In genomic region chr1:191350355-191350754, GRCm38 (mm10) we compare ENCODE assay signal across 25 mouse cellular contexts. TPM values are rescaled to one million over a fixed set of nuclear protein-coding genes. Genes with fewer than 3 reads are reported as not detected.
DNase-seq lines count a peak whose midpoint lies in the region; ATAC-seq and TF ChIP-seq lines count a peak whose summit lies in the region.
"Had no signal": no experiment of that assay in that cellular context is flagged by ENCODE, and none has a peak within 500 bp of the region (broad histone marks: within the 10 kb centered on the region; RNA-seq: fewer than 3 reads in every experiment).

No protein-coding gene starts in this region.

- H3K36me3 ChIP-seq in forebrain, embryonic 11.5 days (ENCODE audit: control insufficient read depth, insufficient read depth, low read length): no peaks in the 10 kb centered on the region; the same call in 1 of the 2 replicates
- H3K36me3 ChIP-seq in forebrain, embryonic 15.5 days: peaks cover 66% of the 10 kb centered on the region
- peaks cover 92% of the 10 kb centered on the region for H3K36me3 ChIP-seq in heart, embryonic 13.5 days
- peaks cover 73% of the 10 kb centered on the region for H3K36me3 ChIP-seq in heart, embryonic 12.5 days
- peaks cover 65% of the 10 kb centered on the region for H3K36me3 ChIP-seq in lung, embryonic 14.5 days (ENCODE audit: insufficient read depth)
- H3K36me3 ChIP-seq in macrophage (ENCODE audit: inconsistent target): peaks cover 63% of the 10 kb centered on the region
- H3K36me3 ChIP-seq in stomach, postnatal 0 days (ENCODE audit: control insufficient read depth, insufficient read depth, low read length): peaks cover 11% of the 10 kb centered on the region; the same call in 1 of the 2 replicates

- 91% methylated on average over 5 of the region's 5 CpGs for WGBS in forebrain, embryonic 11.5 days
- 93% methylated on average over 5 of the region's 5 CpGs for WGBS in forebrain, embryonic 15.5 days
- 89% methylated on average over 5 of the region's 5 CpGs for WGBS in heart, embryonic 13.5 days
- 93% methylated on average over 5 of the region's 5 CpGs for WGBS in heart, embryonic 12.5 days
- WGBS in lung, embryonic 14.5 days: 92% methylated on average over 5 of the region's 5 CpGs
- WGBS in macrophage (ENCODE audit: missing documents): 94% methylated on average over 5 of the region's 5 CpGs
- WGBS in stomach, postnatal 0 days: 95% methylated on average over 5 of the region's 5 CpGs

- ATAC-seq in forebrain, embryonic 11.5 days (replicated peaks; ENCODE audit: low FRiP score): no peak
- no peak for ATAC-seq in forebrain, embryonic 15.5 days (replicated peaks)
- no peak for ATAC-seq in heart, embryonic 13.5 days (ENCODE audit: extremely low read depth, insufficient number of reproducible peaks, low FRiP score, low TSS enrichment)
- ATAC-seq in heart, embryonic 12.5 days (ENCODE audit: insufficient number of reproducible peaks, low FRiP score): no peak
- no peak for ATAC-seq in lung, embryonic 14.5 days (ENCODE audit: insufficient read depth)
- no peak for ATAC-seq in stomach, postnatal 0 days (ENCODE audit: low FRiP score, low TSS enrichment)
- ATAC-seq: activated CD4-positive, CD25-positive, alpha-beta regulatory T cell, adult 4 months; CD4-positive, CD25-positive, alpha-beta regulatory T cell, adult 4 months; forebrain, embryonic 14.5 days; Patski had no signal

- H3K4me3 ChIP-seq in forebrain, embryonic 11.5 days (ENCODE audit: low read depth, low read length): no peak overlapping the region
- no peak overlapping the region for H3K4me3 ChIP-seq in forebrain, embryonic 15.5 days
- H3K4me3 ChIP-seq in heart, embryonic 13.5 days: no peak overlapping the region
- no peak overlapping the region for H3K4me3 ChIP-seq in heart, embryonic 12.5 days
- no peak overlapping the region for H3K4me3 ChIP-seq in lung, embryonic 14.5 days (ENCODE audit: low read depth, low read length)
- no peak overlapping the region for H3K4me3 ChIP-seq in macrophage (ENCODE audit: inconsistent target)
- no peak overlapping the region for H3K4me3 ChIP-seq in stomach, postnatal 0 days (ENCODE audit: low read depth, low read length)
- H3K4me3 ChIP-seq: embryonic facial prominence, embryonic 10.5 days; embryonic facial prominence, embryonic 12.5 days; forebrain, embryonic 12.5 days had no signal

- H3K27ac ChIP-seq in forebrain, embryonic 11.5 days (ENCODE audit: low read depth, low read length): no peak overlapping the region
- H3K27ac ChIP-seq in forebrain, embryonic 15.5 days (replicated peaks): no peak overlapping the region
- H3K27ac ChIP-seq in heart, embryonic 13.5 days (replicated peaks): no peak overlapping the region
- no peak overlapping the region for H3K27ac ChIP-seq in heart, embryonic 12.5 days (ENCODE audit: poor library complexity, severe bottlenecking)
- peak overlapping the region; percentile 65; the same call in 1 of the 2 replicates for H3K27ac ChIP-seq in lung, embryonic 14.5 days (ENCODE audit: low read depth)
- peak overlapping the region; percentile 24; the same call in 1 of the 2 replicates for H3K27ac ChIP-seq in macrophage
- H3K27ac ChIP-seq in stomach, postnatal 0 days (replicated peaks): no peak overlapping the region
- H3K27ac ChIP-seq: embryonic facial prominence, embryonic 10.5 days; embryonic facial prominence, embryonic 12.5 days; forebrain, embryonic 12.5 days had no signal

- no peak for TF ChIP-seq CTCF in lung, embryonic 14.5 days (IDR thresholded peaks at IDR 0.05; ENCODE audit: low read depth)
- no peak for TF ChIP-seq CTCF in stomach, postnatal 0 days (IDR thresholded peaks at IDR 0.05; ENCODE audit: low read depth)

- H3K4me2 ChIP-seq in forebrain, embryonic 11.5 days (ENCODE audit: low read depth, low read length, severe bottlenecking): no peak overlapping the region
- H3K4me2 ChIP-seq in forebrain, embryonic 15.5 days (replicated peaks): no peak overlapping the region
- H3K4me2 ChIP-seq in heart, embryonic 13.5 days: no peak overlapping the region
- H3K4me2 ChIP-seq in heart, embryonic 12.5 days: no peak overlapping the region
- H3K4me2 ChIP-seq in lung, embryonic 14.5 days: no peak overlapping the region
- no peak overlapping the region for H3K4me2 ChIP-seq in stomach, postnatal 0 days (replicated peaks; ENCODE audit: low read depth)
- H3K4me2 ChIP-seq: embryonic facial prominence, embryonic 12.5 days; forebrain, embryonic 12.5 days had no signal

- TF ChIP-seq EP300 in stomach, postnatal 0 days (optimal IDR thresholded peaks at IDR 0.05): no peak

- peak; percentile 42 for DNase-seq in forebrain, embryonic 11.5 days (ENCODE audit: low spot score)
- no peak for DNase-seq in lung, embryonic 14.5 days
- DNase-seq in lung, postnatal 4 days: no peak
- no peak for DNase-seq in stomach, postnatal 0 days (ENCODE audit: low spot score)
- DNase-seq: adrenal gland, adult 8-10 months; adrenal gland, postnatal 14 days; adrenal gland, postnatal 36 days; B cell, adult 2 months; cerebellum, adult 11-12 months; cerebellum, adult 2 months; cerebellum, adult 9-10 months; cerebellum, postnatal 10 days; cerebellum, postnatal 25 days had no signal

- no peak overlapping the region for H3K9ac ChIP-seq in forebrain, embryonic 11.5 days (ENCODE audit: low read length)
- no peak overlapping the region for H3K9ac ChIP-seq in forebrain, embryonic 15.5 days (replicated peaks)
- H3K9ac ChIP-seq in heart, embryonic 13.5 days: 0 out of 2 replicates have a peak overlapping the region, but pooled peaks have one; percentile 33
- H3K9ac ChIP-seq in heart, embryonic 12.5 days: no peak overlapping the region
- H3K9ac ChIP-seq in lung, embryonic 14.5 days: no peak overlapping the region
- H3K9ac ChIP-seq in stomach, postnatal 0 days (ENCODE audit: low read length): no peak overlapping the region
- H3K9ac ChIP-seq: embryonic facial prominence, embryonic 12.5 days; forebrain, embryonic 12.5 days had no signal

- no peaks in the 10 kb centered on the region for H3K27me3 ChIP-seq in forebrain, embryonic 11.5 days (ENCODE audit: control insufficient read depth, insufficient read depth, low read length)
- H3K27me3 ChIP-seq in forebrain, embryonic 15.5 days: no peaks in the 10 kb centered on the region
- H3K27me3 ChIP-seq in heart, embryonic 13.5 days (replicated peaks): no peaks in the 10 kb centered on the region
- no peaks in the 10 kb centered on the region for H3K27me3 ChIP-seq in heart, embryonic 12.5 days (replicated peaks)
- no peaks in the 10 kb centered on the region for H3K27me3 ChIP-seq in lung, embryonic 14.5 days (ENCODE audit: insufficient read depth, low read length)
- no peaks in the 10 kb centered on the region for H3K27me3 ChIP-seq in stomach, postnatal 0 days (ENCODE audit: control insufficient read depth, insufficient read depth, low read length)
- H3K27me3 ChIP-seq: CH12.LX; embryonic facial prominence, embryonic 12.5 days; forebrain, embryonic 12.5 days; Patski had no signal

- H3K9me3 ChIP-seq in forebrain, embryonic 11.5 days (ENCODE audit: control insufficient read depth, low read length): no peaks in the 10 kb centered on the region
- no peaks in the 10 kb centered on the region for H3K9me3 ChIP-seq in forebrain, embryonic 15.5 days
- H3K9me3 ChIP-seq in heart, embryonic 13.5 days: no peaks in the 10 kb centered on the region
- no peaks in the 10 kb centered on the region for H3K9me3 ChIP-seq in heart, embryonic 12.5 days (replicated peaks)
- no peaks in the 10 kb centered on the region for H3K9me3 ChIP-seq in lung, embryonic 14.5 days (ENCODE audit: low read depth, low read length)
- no peaks in the 10 kb centered on the region for H3K9me3 ChIP-seq in stomach, postnatal 0 days (ENCODE audit: control insufficient read depth, low read length)
- H3K9me3 ChIP-seq: embryonic facial prominence, embryonic 10.5 days; embryonic facial prominence, embryonic 12.5 days; forebrain, embryonic 12.5 days had no signal

- peaks cover 19% of the 10 kb centered on the region; the same call in 1 of the 2 replicates for H3K79me2 ChIP-seq in macrophage (ENCODE audit: inconsistent target)

- H3K4me1 ChIP-seq in forebrain, embryonic 11.5 days (replicated peaks; ENCODE audit: control insufficient read depth, insufficient read depth, low read length): no peaks in the 10 kb centered on the region
- 0 out of 2 replicates have a peak, but pooled peaks cover 2% of the 10 kb centered on the region for H3K4me1 ChIP-seq in forebrain, embryonic 15.5 days
- H3K4me1 ChIP-seq in heart, embryonic 13.5 days: peaks cover 39% of the 10 kb centered on the region
- H3K4me1 ChIP-seq in heart, embryonic 12.5 days (replicated peaks): peaks cover 27% of the 10 kb centered on the region
- no peaks in the 10 kb centered on the region for H3K4me1 ChIP-seq in lung, embryonic 14.5 days (ENCODE audit: insufficient read depth)
- no peaks in the 10 kb centered on the region for H3K4me1 ChIP-seq in stomach, postnatal 0 days (replicated peaks; ENCODE audit: control insufficient read depth, insufficient read depth)
- H3K4me1 ChIP-seq: forebrain, embryonic 12.5 days had no signal

RNA-seq across cellular contexts. Expression of gene Tmem206, which starts 24.6 kb away (rescaled TPM):
- polyA plus RNA-seq in forebrain, embryonic 11.5 days (2014; fragmentation: Nextera tagmentation; extraction: Ambion mirVana): 34.2 and 35.5 TPM in 2 replicates
- 53.1 and 54.0 TPM in 2 replicates for polyA plus RNA-seq in forebrain, embryonic 15.5 days (2015; fragmentation: Nextera tagmentation; extraction: Ambion mirVana)
- polyA plus RNA-seq in heart, embryonic 13.5 days (2015; fragmentation: Nextera tagmentation; extraction: Ambion mirVana): 16.2 and 17.6 TPM in 2 replicates
- polyA plus RNA-seq in heart, embryonic 12.5 days (2016; fragmentation: Nextera tagmentation; extraction: Ambion mirVana): 16.6 and 18.1 TPM in 2 replicates
- 22.7 TPM in 2 replicates for polyA plus RNA-seq in lung, embryonic 14.5 days (2014; fragmentation: Nextera tagmentation; extraction: Ambion mirVana)
- total RNA-seq in macrophage (2018; cell fraction: chromatin; rRNA removed): 10 to 100 TPM in 23 of 26 experiments, 1 to 10 TPM in 3; 5.9 to 95.6 (median 32.8) TPM
- 10 to 100 TPM; 37.3 to 87.6 (median 63.9) TPM for total RNA-seq in macrophage (2018; cell fraction: cytosol; rRNA removed)
- total RNA-seq in macrophage (2018; cell fraction: nucleus; rRNA removed): 100 to 1,000 TPM in 9 of 26 experiments, 10 to 100 TPM in 17; 18.7 to 147 (median 77.3) TPM
- polyA plus RNA-seq in macrophage (2018): 54.6 to 94.7 TPM (median 76.4 TPM) in 3 replicates
- 6.7 and 6.8 TPM in 2 replicates for polyA plus RNA-seq in stomach, postnatal 0 days (2015; fragmentation: Nextera tagmentation; extraction: Ambion mirVana)

RNA-seq across cellular contexts. Expression of gene Nenf, which starts 32.4 kb away (rescaled TPM):
- polyA plus RNA-seq in forebrain, embryonic 11.5 days (2014; fragmentation: Nextera tagmentation; extraction: Ambion mirVana): 57.6 and 57.8 TPM in 2 replicates
- 100 and 106 TPM in 2 replicates for polyA plus RNA-seq in forebrain, embryonic 15.5 days (2015; fragmentation: Nextera tagmentation; extraction: Ambion mirVana)
- 98.9 and 104 TPM in 2 replicates for polyA plus RNA-seq in heart, embryonic 13.5 days (2015; fragmentation: Nextera tagmentation; extraction: Ambion mirVana)
- polyA plus RNA-seq in heart, embryonic 12.5 days (2016; fragmentation: Nextera tagmentation; extraction: Ambion mirVana): 103 and 105 TPM in 2 replicates
- polyA plus RNA-seq in lung, embryonic 14.5 days (2014; fragmentation: Nextera tagmentation; extraction: Ambion mirVana): 116 and 117 TPM in 2 replicates
- 10 to 100 TPM in 1 of 26 experiments, 1 to 10 TPM in 14, not detected in 11; 1.4 to 13.4 (median 2.5) TPM for total RNA-seq in macrophage (2018; cell fraction: chromatin; rRNA removed)
- 10 to 100 TPM; 48.8 to 69.1 (median 56.8) TPM for total RNA-seq in macrophage (2018; cell fraction: cytosol; rRNA removed)
- 10 to 100 TPM in 18 of 26 experiments, 1 to 10 TPM in 8; 3.8 to 23.1 (median 13.1) TPM for total RNA-seq in macrophage (2018; cell fraction: nucleus; rRNA removed)
- polyA plus RNA-seq in macrophage (2018): 30.8 to 55.9 TPM (median 45.1 TPM) in 3 replicates
- 117 and 120 TPM in 2 replicates for polyA plus RNA-seq in stomach, postnatal 0 days (2015; fragmentation: Nextera tagmentation; extraction: Ambion mirVana)

RNA-seq across cellular contexts. Expression of gene Ppp2r5a, which starts 52.7 kb away (rescaled TPM):
- polyA plus RNA-seq in forebrain, embryonic 11.5 days (2014; fragmentation: Nextera tagmentation; extraction: Ambion mirVana): 19.4 and 21.9 TPM in 2 replicates
- 10.5 and 10.6 TPM in 2 replicates for polyA plus RNA-seq in forebrain, embryonic 15.5 days (2015; fragmentation: Nextera tagmentation; extraction: Ambion mirVana)
- polyA plus RNA-seq in heart, embryonic 13.5 days (2015; fragmentation: Nextera tagmentation; extraction: Ambion mirVana): 21.2 and 22.6 TPM in 2 replicates
- 43.0 and 45.6 TPM in 2 replicates for polyA plus RNA-seq in heart, embryonic 12.5 days (2016; fragmentation: Nextera tagmentation; extraction: Ambion mirVana)
- 40.8 and 42.7 TPM in 2 replicates for polyA plus RNA-seq in lung, embryonic 14.5 days (2014; fragmentation: Nextera tagmentation; extraction: Ambion mirVana)
- 100 to 1,000 TPM in 25 of 26 experiments, 10 to 100 TPM in 1; 99.9 to 459 (median 169) TPM for total RNA-seq in macrophage (2018; cell fraction: chromatin; rRNA removed)
- total RNA-seq in macrophage (2018; cell fraction: cytosol; rRNA removed): 100 to 1,000 TPM in 1 of 26 experiments, 10 to 100 TPM in 25; 72.7 to 106 (median 79.1) TPM
- 100 to 1,000 TPM in 25 of 26 experiments, 10 to 100 TPM in 1; 97.9 to 479 (median 143) TPM for total RNA-seq in macrophage (2018; cell fraction: nucleus; rRNA removed)
- 61.7 to 74.4 TPM (median 71.0 TPM) in 3 replicates for polyA plus RNA-seq in macrophage (2018)
- 28.4 and 32.9 TPM in 2 replicates for polyA plus RNA-seq in stomach, postnatal 0 days (2015; fragmentation: Nextera tagmentation; extraction: Ambion mirVana)

Comparison
In these comparisons a context has a peak if more than half of its experiments do, and no peak if none do; other contexts are left out.
1. H3K27ac ChIP-seq: peak in lung, embryonic 14.5 days (single experiment) and macrophage (single experiment); none in forebrain, embryonic 11.5 days (single experiment), forebrain, embryonic 15.5 days (single experiment), heart, embryonic 13.5 days (single experiment), heart, embryonic 12.5 days (single experiment) and stomach, postnatal 0 days (single experiment).